Mouse (Mus musculus) bone marrow, adult 2 months (tissue): Measurements from ENCODE around the gene Cfap43. TPM values are rescaled to one million over a fixed set of nuclear protein-coding genes. Genes with fewer than 3 reads are reported as not detected.

Source experiments
- H3K27ac ChIP-seq: fragments of 200-500 bp; 2 replicates; pipeline ENCODE4 v1.5.1; 2012; ENCODE audit warnings: low read depth, mild to moderate bottlenecking, control low read depth, inconsistent platforms, low read length; ENCODE audit not compliant: control insufficient read depth, poor library complexity, insufficient read depth
- H3K4me1 ChIP-seq: fragments of 200-500 bp; 2 replicates; pipeline ENCODE4 v1.6.1; 2011; ENCODE audit warnings: low read length; ENCODE audit not compliant: control insufficient read depth, insufficient read depth
- H3K4me3 ChIP-seq: fragments of 200-500 bp; replicated peaks from 2 replicates; pipeline ENCODE3; 2011; ENCODE audit warnings: mild to moderate bottlenecking, low read depth, low read length, control low read depth; ENCODE audit not compliant: control insufficient read depth
- CTCF ChIP-seq: fragments of 200-500 bp; IDR thresholded peaks from 2 replicates; pipeline ENCODE4 v1.5.1; 2011; ENCODE audit warnings: low read length, control low read depth; ENCODE audit not compliant: control insufficient read depth, insufficient read depth
- POLR2A ChIP-seq: fragments of 200-500 bp; IDR thresholded peaks from 2 replicates; pipeline ENCODE4 v1.6.1; 2011; ENCODE audit warnings: low read depth, mild to moderate bottlenecking, control low read depth, low read length, borderline replicate concordance; ENCODE audit not compliant: control insufficient read depth
- WGBS: fragments of 180-500 bp; shearing (Covaris S2); methylation state at CpG from one replicate; pipeline ENCODE4 v1.1.7; 2018; 5-methylcytosine and 5-hydroxymethylcytosine counted together
- polyA plus RNA-seq: library from polyadenylated mRNA; stranded (reverse); fragments of >200 nt; gene quantifications from 2 replicates; pipeline ENCODE4 v1.2.4, GENCODE M21; 2011; ENCODE audit warnings: low replicate concordance; ENCODE audit not compliant: missing spikeins, insufficient read depth, insufficient read length

Gene Cfap43
- polyA plus RNA-seq, 1 experiment, result not detected

- no peak overlapping the region for H3K4me3 ChIP-seq
- TF ChIP-seq CTCF (no peak), POLR2A (no peak)
- H3K27ac ChIP-seq, result no peak overlapping the region
- H3K4me1 ChIP-seq, result no peaks in the 10 kb centered on the region
- WGBS, result 85% methylated on average over 5 of the region's 5 CpGs
These were observed 168.7 kb downstream of the Cfap43 start for GRCm38 (mm10) chr19:47750391-47750790.

GRCm38 (mm10) chr19:47748950-47749349 is 170.1 kb downstream of the Cfap43 start:
- H3K4me1 ChIP-seq, result no peaks in the 10 kb centered on the region
- TF ChIP-seq CTCF, result no peak
- no peak for TF ChIP-seq POLR2A
- WGBS, result 72% methylated on average over 2 of the region's 2 CpGs

GRCm38 (mm10) chr19:47747072-47747471 is 172.0 kb downstream of the Cfap43 start:
- TF ChIP-seq POLR2A, result no peak
- no peak for TF ChIP-seq CTCF
- 98% methylated on average over 2 of the region's 2 CpGs for WGBS
- Histone ChIP-seq H3K4me1 (no peaks in the 10 kb centered on the region), H3K4me3 (no peak overlapping the region), H3K27ac (no peak overlapping the region)

More at GRCm38 (mm10) chr19:47748950-47749349, 170.1 kb downstream of the Cfap43 start:
- Histone ChIP-seq H3K4me3 (no peak overlapping the region), H3K27ac (no peak overlapping the region)

GRCm38 (mm10) chr19:47731931-47732330 is 187.2 kb downstream of the Cfap43 start:
- Histone ChIP-seq H3K27ac (peak overlapping the region; percentile 90), H3K4me3 (peak overlapping the region; percentile 97), H3K4me1 (no peaks in the 10 kb centered on the region; the same call in 1 of the 2 replicates)
- WGBS, result 0% methylated on average over 13 of the region's 15 CpGs
- TF ChIP-seq CTCF, result no peak
- TF ChIP-seq POLR2A, result no peak

GRCm38 (mm10) chr19:47731071-47731881 is 187.8 kb downstream of the Cfap43 start, which contains the start of gene Sfr1:
Gene Sfr1 (plus strand): TSS chr19:47731682.
- TF ChIP-seq CTCF (peak; percentile 32; the same call in 1 of the 2 replicates), POLR2A (peak; percentile 80)

GRCm38 (mm10) chr19:47730691-47731070 is 188.4 kb downstream of the Cfap43 start:
- WGBS, result 0% methylated on average over 12 of the region's 12 CpGs
- TF ChIP-seq POLR2A (no peak), CTCF (no peak)

More at GRCm38 (mm10) chr19:47731071-47731881, 187.8 kb downstream of the Cfap43 start, which contains the start of gene Sfr1:
- peak within 1 kb of the TSS; percentile 93 for H3K27ac ChIP-seq
- H3K4me1 ChIP-seq, result no peaks in the 10 kb centered on the region; the same call in 1 of the 2 replicates
- under 1% methylated on average over 72 of the region's 72 CpGs for WGBS
- H3K4me3 ChIP-seq, result peak within 1 kb of the TSS; percentile 97

GRCm38 (mm10) chr19:47725643-47726140 is 193.4 kb downstream of the Cfap43 start:
- H3K4me1 ChIP-seq, result no peaks in the 10 kb centered on the region
- H3K4me3 ChIP-seq, result no peak overlapping the region
- TF ChIP-seq CTCF, result no peak
- WGBS, result 79% methylated on average over 7 of the region's 7 CpGs
- H3K27ac ChIP-seq, result no peak overlapping the region

More at GRCm38 (mm10) chr19:47730691-47731070, 188.4 kb downstream of the Cfap43 start:
- Histone ChIP-seq H3K4me3 (peak overlapping the region; percentile 92), H3K27ac (peak overlapping the region; percentile 93), H3K4me1 (no peaks in the 10 kb centered on the region; the same call in 1 of the 2 replicates)

GRCm38 (mm10) chr19:47724903-47725302 is 194.2 kb downstream of the Cfap43 start:
- 77% methylated on average over 4 of the region's 4 CpGs for WGBS
- H3K4me1 ChIP-seq, result no peaks in the 10 kb centered on the region
- TF ChIP-seq POLR2A (no peak), CTCF (no peak)
- H3K4me3 ChIP-seq, result no peak overlapping the region
- no peak overlapping the region for H3K27ac ChIP-seq
